In genomic region chr13:96793451-96793850, GRCm38 (mm10) we compare ENCODE assay signal across 21 mouse cellular contexts. TPM values are rescaled to one million over a fixed set of nuclear protein-coding genes. Genes with fewer than 3 reads are reported as not detected.
"Had no signal": no experiment of that assay in that cellular context is flagged by ENCODE, and none has a peak within 500 bp of the region (broad histone marks: within the 10 kb centered on the region; RNA-seq: fewer than 3 reads in every experiment).

No protein-coding gene starts in this region.

- H3K4me1 ChIP-seq: intestine, embryonic 15.5 days; limb, embryonic 10.5 days; limb, embryonic 13.5 days; midbrain, embryonic 12.5 days; midbrain, embryonic 15.5 days; neural tube, embryonic 13.5 days; stomach, embryonic 15.5 days had no signal

- H3K27me3 ChIP-seq: intestine, embryonic 15.5 days; limb, embryonic 13.5 days; midbrain, embryonic 12.5 days; midbrain, embryonic 15.5 days; neural tube, embryonic 13.5 days; stomach, embryonic 15.5 days had no signal

- ATAC-seq: intestine, embryonic 15.5 days; liver, postnatal 0 days; lung, postnatal 0 days; midbrain, embryonic 15.5 days had no signal

- H3K4me3 ChIP-seq: intestine, embryonic 15.5 days; limb, embryonic 10.5 days; limb, embryonic 13.5 days; midbrain, embryonic 12.5 days; midbrain, embryonic 15.5 days; myocyte; neural tube, embryonic 13.5 days; stomach, embryonic 15.5 days had no signal

- H3K27ac ChIP-seq: intestine, embryonic 15.5 days; kidney, postnatal 0 days; limb, embryonic 10.5 days; limb, embryonic 13.5 days; liver, embryonic 14.5 days; macrophage; midbrain, embryonic 12.5 days; midbrain, embryonic 15.5 days; neural tube, embryonic 13.5 days; stomach, embryonic 15.5 days had no signal

- H3K36me3 ChIP-seq: intestine, embryonic 15.5 days; limb, embryonic 10.5 days; limb, embryonic 13.5 days; midbrain, embryonic 12.5 days; midbrain, embryonic 15.5 days; neural tube, embryonic 13.5 days; stomach, embryonic 15.5 days had no signal

- H3K9me3 ChIP-seq: intestine, embryonic 15.5 days; limb, embryonic 10.5 days; limb, embryonic 13.5 days; midbrain, embryonic 12.5 days; midbrain, embryonic 15.5 days; neural tube, embryonic 13.5 days; stomach, embryonic 15.5 days had no signal

- DNase-seq: kidney, postnatal 4 days; liver; liver, postnatal 0 days; lung, embryonic 14.5 days; retina, postnatal 1 day; right cerebral cortex, postnatal 25 days; spleen, adult 18-20 months; thymus, postnatal 25 days had no signal

- H3K9ac ChIP-seq: intestine, embryonic 15.5 days; limb, embryonic 13.5 days; liver, embryonic 14.5 days; liver, postnatal 0 days; lung, embryonic 14.5 days; midbrain, embryonic 12.5 days; midbrain, embryonic 15.5 days; neural tube, embryonic 13.5 days; stomach, embryonic 15.5 days had no signal

- H3K4me2 ChIP-seq: intestine, embryonic 15.5 days; limb, embryonic 13.5 days; lung, embryonic 14.5 days; midbrain, embryonic 12.5 days; midbrain, embryonic 15.5 days; neural tube, embryonic 13.5 days; stomach, embryonic 15.5 days had no signal

RNA-seq across cellular contexts. Expression of gene Ankrd31, which starts 45.4 kb away (rescaled TPM):
- polyA plus RNA-seq: intestine, embryonic 15.5 days; kidney, postnatal 0 days; limb, embryonic 10.5 days; limb, embryonic 13.5 days; lung, embryonic 14.5 days; lung, postnatal 0 days; macrophage; myocyte; neural tube, embryonic 13.5 days; stomach, embryonic 15.5 days; thymus, postnatal 0 days had no signal
